Mouse (Mus musculus) thymus, adult 2 months (tissue): ENCODE data around the gene Il15ra.

Source experiments
- CTCF ChIP-seq: fragments of 200-500 bp; IDR thresholded peaks from 2 replicates; pipeline ENCODE4 v1.5.1; 2012; ENCODE audit warnings: mild to moderate bottlenecking, control low read depth, low read length, moderate library complexity, borderline replicate concordance; ENCODE audit not compliant: control insufficient read depth, poor library complexity, insufficient read depth; ENCODE audit errors: extremely low read depth
- POLR2A ChIP-seq: fragments of 200-500 bp; IDR thresholded peaks from 2 replicates; pipeline ENCODE4 v1.6.1; 2012; ENCODE audit warnings: mild to moderate bottlenecking, low read length, control low read depth, moderate library complexity; ENCODE audit not compliant: control insufficient read depth, poor library complexity, insufficient read depth; ENCODE audit errors: extremely low read depth

GRCm38 (mm10) chr2:11664367-11664766 lies 40.7 kb upstream of the Il15ra start:
- TF ChIP-seq CTCF (no peak), POLR2A (no peak)
